Mouse (Mus musculus): ENCODE data around the gene Qtrt1. TPM values are rescaled to one million over a fixed set of nuclear protein-coding genes. Genes with fewer than 3 reads are reported as not detected.

The Qtrt1 gene
- total and polyA plus RNA-seq, 2 experiments, result 5.6 to 15.7 TPM

GRCm38 (mm10) chr9:21453003-21453402, 41.4 kb downstream of the Qtrt1 start:
- H3K9ac ChIP-seq (ENCODE audit: low read depth, low read length), result no peak overlapping the region
- no peak overlapping the region for H3K27ac ChIP-seq (replicated peaks; ENCODE audit: insufficient read depth, low read depth, low read length)
- WGBS, result 82% methylated on average over 7 of the region's 7 CpGs
- no peak for DNase-seq (ENCODE audit: extremely low read depth, low read depth, low spot score)
- TF ChIP-seq CTCF (IDR thresholded peaks at IDR 0.05; ENCODE audit: low read depth, low read length) (no peak), POLR2A (IDR thresholded peaks at IDR 0.05; ENCODE audit: extremely low read depth, insufficient read depth, low read length) (no peak)
- H3K4me1 ChIP-seq (ENCODE audit: control insufficient read depth, insufficient read depth, low read length), result peaks cover 8% of the 10 kb centered on the region
- H3K36me3 ChIP-seq (ENCODE audit: control insufficient read depth, insufficient read depth, low read length), result no peaks in the 10 kb centered on the region
- H3K79me2 ChIP-seq (ENCODE audit: control insufficient read depth, insufficient read depth, low read length), result peaks cover 49% of the 10 kb centered on the region
- no peaks in the 10 kb centered on the region for H3K27me3 ChIP-seq (ENCODE audit: control insufficient read depth, insufficient read depth, low read length)
- no peak overlapping the region for H3K4me3 ChIP-seq (ENCODE audit: insufficient read depth, low read depth, low read length)

GRCm38 (mm10) chr9:21453459-21453858, 41.8 kb downstream of the Qtrt1 start:
- Histone ChIP-seq H3K9ac (ENCODE audit: low read depth, low read length) (no peak overlapping the region), H3K4me3 (ENCODE audit: insufficient read depth, low read depth, low read length) (no peak overlapping the region), H3K36me3 (ENCODE audit: control insufficient read depth, insufficient read depth, low read length) (no peaks in the 10 kb centered on the region), H3K27me3 (ENCODE audit: control insufficient read depth, insufficient read depth, low read length) (no peaks in the 10 kb centered on the region), H3K27ac (replicated peaks; ENCODE audit: insufficient read depth, low read depth, low read length) (no peak overlapping the region), H3K4me1 (ENCODE audit: control insufficient read depth, insufficient read depth, low read length) (peaks cover 8% of the 10 kb centered on the region), H3K79me2 (ENCODE audit: control insufficient read depth, insufficient read depth, low read length) (peaks cover 49% of the 10 kb centered on the region)
- DNase-seq (ENCODE audit: extremely low read depth, low read depth, low spot score), result no peak
- WGBS, result 89% methylated on average over 2 of the region's 2 CpGs
- TF ChIP-seq POLR2A (IDR thresholded peaks at IDR 0.05; ENCODE audit: extremely low read depth, insufficient read depth, low read length) (no peak), CTCF (IDR thresholded peaks at IDR 0.05; ENCODE audit: low read depth, low read length) (no peak)

- peaks cover 45% of the 10 kb centered on the region for H3K79me2 ChIP-seq (ENCODE audit: control insufficient read depth, insufficient read depth, low read length)
- DNase-seq (ENCODE audit: extremely low read depth, low read depth, low spot score), result no peak
- H3K36me3 ChIP-seq (ENCODE audit: control insufficient read depth, insufficient read depth, low read length), result 0 out of 2 replicates have a peak, but pooled peaks cover 2% of the 10 kb centered on the region
- TF ChIP-seq CTCF (IDR thresholded peaks at IDR 0.05; ENCODE audit: low read depth, low read length), result no peak
- no peak for TF ChIP-seq POLR2A (IDR thresholded peaks at IDR 0.05; ENCODE audit: extremely low read depth, insufficient read depth, low read length)
- no peaks in the 10 kb centered on the region for H3K27me3 ChIP-seq (ENCODE audit: control insufficient read depth, insufficient read depth, low read length)
- 69% methylated on average over 4 of the region's 4 CpGs for WGBS
- peaks cover 8% of the 10 kb centered on the region for H3K4me1 ChIP-seq (ENCODE audit: control insufficient read depth, insufficient read depth, low read length)
- no peak overlapping the region for H3K27ac ChIP-seq (replicated peaks; ENCODE audit: insufficient read depth, low read depth, low read length)
- no peak overlapping the region for H3K9ac ChIP-seq (ENCODE audit: low read depth, low read length)
- H3K4me3 ChIP-seq (ENCODE audit: insufficient read depth, low read depth, low read length), result no peak overlapping the region
Observed at GRCm38 (mm10) chr9:21454556-21454955, 42.9 kb downstream of the Qtrt1 start.

GRCm38 (mm10) chr9:21455103-21455770, 43.6 kb downstream of the Qtrt1 start:
- no peak overlapping the region for H3K27ac ChIP-seq (replicated peaks; ENCODE audit: insufficient read depth, low read depth, low read length)
- peaks cover 5% of the 10 kb centered on the region for H3K4me1 ChIP-seq (ENCODE audit: control insufficient read depth, insufficient read depth, low read length)
- WGBS, result 74% methylated on average over 4 of the region's 4 CpGs

GRCm38 (mm10) chr9:21456246-21456929, 44.8 kb downstream of the Qtrt1 start:
- H3K4me1 ChIP-seq (ENCODE audit: control insufficient read depth, insufficient read depth, low read length), result peaks cover 4% of the 10 kb centered on the region; the same call in 1 of the 2 replicates
- H3K36me3 ChIP-seq (ENCODE audit: control insufficient read depth, insufficient read depth, low read length), result 0 out of 2 replicates have a peak, but pooled peaks cover 2% of the 10 kb centered on the region
- DNase-seq (ENCODE audit: extremely low read depth, low read depth, low spot score), result no peak
- no peaks in the 10 kb centered on the region for H3K27me3 ChIP-seq (ENCODE audit: control insufficient read depth, insufficient read depth, low read length)
- no peak overlapping the region for H3K4me3 ChIP-seq (ENCODE audit: insufficient read depth, low read depth, low read length)
- no peak overlapping the region for H3K9ac ChIP-seq (ENCODE audit: low read depth, low read length)
- WGBS, result 82% methylated on average over 7 of the region's 7 CpGs
- TF ChIP-seq CTCF (IDR thresholded peaks at IDR 0.05; ENCODE audit: low read depth, low read length) (no peak), POLR2A (IDR thresholded peaks at IDR 0.05; ENCODE audit: extremely low read depth, insufficient read depth, low read length) (no peak)
- peaks cover 33% of the 10 kb centered on the region; the same call in 1 of the 2 replicates for H3K79me2 ChIP-seq (ENCODE audit: control insufficient read depth, insufficient read depth, low read length)
- no peak overlapping the region for H3K27ac ChIP-seq (replicated peaks; ENCODE audit: insufficient read depth, low read depth, low read length)

More at GRCm38 (mm10) chr9:21455103-21455770, 43.6 kb downstream of the Qtrt1 start:
- Histone ChIP-seq H3K9ac (ENCODE audit: low read depth, low read length) (no peak overlapping the region), H3K4me3 (ENCODE audit: insufficient read depth, low read depth, low read length) (no peak overlapping the region), H3K27me3 (ENCODE audit: control insufficient read depth, insufficient read depth, low read length) (no peaks in the 10 kb centered on the region), H3K79me2 (ENCODE audit: control insufficient read depth, insufficient read depth, low read length) (peaks cover 38% of the 10 kb centered on the region), H3K36me3 (ENCODE audit: control insufficient read depth, insufficient read depth, low read length) (0 out of 2 replicates have a peak, but pooled peaks cover 2% of the 10 kb centered on the region)
- TF ChIP-seq CTCF (IDR thresholded peaks at IDR 0.05; ENCODE audit: low read depth, low read length), result no peak
- TF ChIP-seq POLR2A (IDR thresholded peaks at IDR 0.05; ENCODE audit: extremely low read depth, insufficient read depth, low read length), result no peak
- no peak for DNase-seq (ENCODE audit: extremely low read depth, low read depth, low spot score)
